Mouse (Mus musculus) neural tube, embryonic 13.5 days (tissue): ENCODE measurements at regions not wholly inside any gene's neighbourhood (a gene's known extent, or its start where the extent isn't known, plus 50 kb on each side); places are given as distances from the start of the nearest gene placed in this dataset.

Source experiments
- ATAC-seq: fragments of 200-750 bp; cut with Nextera tagmentation; 2 replicates; pipeline ENCODE4 v1.8.0; 2017; ENCODE audit warnings: low read depth, mild to moderate bottlenecking, moderate TSS enrichment, moderate library complexity
- H3K27ac ChIP-seq: fragments of 300-500 bp; sonication (generic); replicated peaks from 2 replicates; pipeline ENCODE4 v1.5.1; 2015; ENCODE audit warnings: moderate library complexity, mild to moderate bottlenecking, inconsistent platforms
- H3K27me3 ChIP-seq: fragments of 300-500 bp; sonication (generic); 2 replicates; pipeline ENCODE4 v1.6.1; 2015; ENCODE audit warnings: mild to moderate bottlenecking, inconsistent platforms
- H3K36me3 ChIP-seq: fragments of 300-500 bp; sonication (generic); 2 replicates; pipeline ENCODE4 v1.6.1; 2015; ENCODE audit warnings: mild to moderate bottlenecking, inconsistent platforms
- H3K4me1 ChIP-seq: fragments of 300-500 bp; sonication (generic); replicated peaks from 2 replicates; pipeline ENCODE4 v1.6.1; 2015; ENCODE audit warnings: inconsistent platforms
- H3K4me2 ChIP-seq: fragments of 300-500 bp; sonication (generic); 2 replicates; pipeline ENCODE4 v1.6.1; 2015; ENCODE audit warnings: inconsistent platforms, mild to moderate bottlenecking, moderate library complexity
- H3K4me3 ChIP-seq: fragments of 300-500 bp; sonication (generic); 2 replicates; pipeline ENCODE4 v1.5.1; 2015; ENCODE audit warnings: mild to moderate bottlenecking, inconsistent platforms
- H3K9ac ChIP-seq: fragments of 300-500 bp; sonication (generic); 2 replicates; pipeline ENCODE4 v1.6.1; 2015; ENCODE audit warnings: moderate library complexity, mild to moderate bottlenecking, inconsistent platforms
- H3K9me3 ChIP-seq: fragments of 300-500 bp; sonication (generic); 2 replicates; pipeline ENCODE4 v1.6.1; 2016; ENCODE audit warnings: inconsistent platforms
- WGBS: fragments of 180-500 bp; shearing (Covaris S2); methylation state at CpG from one replicate; pipeline ENCODE4 v1.1.7; 2015; 5-methylcytosine and 5-hydroxymethylcytosine counted together

DNA sequence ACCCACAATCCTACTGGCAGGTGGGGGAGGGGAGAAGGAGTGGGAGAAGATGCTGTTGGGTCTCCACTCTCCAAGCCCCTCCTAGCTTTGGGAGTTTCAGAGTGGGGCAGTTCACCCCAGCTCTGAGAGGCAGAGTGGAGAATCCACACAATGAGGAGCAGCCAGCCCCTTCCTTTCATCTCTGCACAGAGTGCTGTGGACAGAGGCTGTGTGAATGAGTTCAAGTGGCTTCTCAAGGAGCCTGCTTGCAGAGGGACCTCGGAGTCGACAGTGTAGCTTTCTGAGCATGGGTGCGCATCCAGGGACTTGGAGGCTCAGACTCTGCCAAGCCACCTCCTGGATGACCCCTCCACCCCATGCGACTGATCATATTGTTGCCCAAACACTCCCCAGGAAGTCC lies 88.9 kb upstream of the Gm26897 start:
- no peak overlapping the region for H3K4me2 ChIP-seq
- peaks cover 34% of the 10 kb centered on the region for H3K4me1 ChIP-seq

GRCm38 (mm10) chr5:111647686-111648200 lies 86.0 kb upstream of the Gm26897 start:
- Histone ChIP-seq H3K9me3 (no peaks in the 10 kb centered on the region), H3K27ac (no peak overlapping the region), H3K4me3 (no peak overlapping the region), H3K27me3 (peaks cover 10% of the 10 kb centered on the region; the same call in 1 of the 2 replicates), H3K4me2 (no peak overlapping the region), H3K9ac (no peak overlapping the region), H3K4me1 (peaks cover 29% of the 10 kb centered on the region), H3K36me3 (no peaks in the 10 kb centered on the region)
- no peak for ATAC-seq
- 92% methylated on average over 6 of the region's 6 CpGs for WGBS

More for the DNA sequence above, 88.9 kb upstream of the Gm26897 start:
- Histone ChIP-seq H3K9ac (no peak overlapping the region), H3K27ac (no peak overlapping the region), H3K27me3 (no peaks in the 10 kb centered on the region; the same call in 1 of the 2 replicates), H3K9me3 (peaks cover 4% of the 10 kb centered on the region; the same call in 1 of the 2 replicates), H3K4me3 (no peak overlapping the region), H3K36me3 (no peaks in the 10 kb centered on the region)
- ATAC-seq, result no peak
- WGBS, result 71% methylated on average over 4 of the region's 4 CpGs

- WGBS, result 46% methylated on average over 7 of the region's 7 CpGs
- H3K9me3 ChIP-seq, result no peaks in the 10 kb centered on the region
- H3K4me2 ChIP-seq, result no peak overlapping the region
- no peaks in the 10 kb centered on the region for H3K36me3 ChIP-seq
- ATAC-seq, result no peak
- peaks cover 10% of the 10 kb centered on the region; the same call in 1 of the 2 replicates for H3K27me3 ChIP-seq
- peaks cover 31% of the 10 kb centered on the region for H3K4me1 ChIP-seq
- no peak overlapping the region for H3K4me3 ChIP-seq
- no peak overlapping the region for H3K27ac ChIP-seq
- H3K9ac ChIP-seq, result no peak overlapping the region
Measured at GRCm38 (mm10) chr5:111648481-111648880, 85.2 kb upstream of the Gm26897 start.

GRCm38 (mm10) chr5:111649012-111649411 lies 84.7 kb upstream of the Gm26897 start:
- peak; percentile 57 for ATAC-seq

GRCm38 (mm10) chr5:111652472-111652871 lies 81.3 kb upstream of the Gm26897 start:
- Histone ChIP-seq H3K9me3 (no peaks in the 10 kb centered on the region), H3K36me3 (no peaks in the 10 kb centered on the region), H3K9ac (no peak overlapping the region), H3K4me1 (peaks cover 31% of the 10 kb centered on the region), H3K27ac (no peak overlapping the region), H3K4me3 (no peak overlapping the region), H3K27me3 (peaks cover 10% of the 10 kb centered on the region; the same call in 1 of the 2 replicates), H3K4me2 (no peak overlapping the region)
- 29% methylated on average over 2 of the region's 2 CpGs for WGBS
- ATAC-seq, result no peak

More at GRCm38 (mm10) chr5:111649012-111649411, 84.7 kb upstream of the Gm26897 start:
- Histone ChIP-seq H3K4me3 (no peak overlapping the region), H3K9ac (no peak overlapping the region), H3K4me1 (peaks cover 31% of the 10 kb centered on the region), H3K27ac (0 out of 2 replicates have a peak overlapping the region, but pooled peaks have one; percentile 23), H3K4me2 (no peak overlapping the region), H3K9me3 (no peaks in the 10 kb centered on the region), H3K27me3 (peaks cover 10% of the 10 kb centered on the region; the same call in 1 of the 2 replicates), H3K36me3 (no peaks in the 10 kb centered on the region)
- WGBS, result 11% methylated on average over 10 of the region's 10 CpGs

DNA sequence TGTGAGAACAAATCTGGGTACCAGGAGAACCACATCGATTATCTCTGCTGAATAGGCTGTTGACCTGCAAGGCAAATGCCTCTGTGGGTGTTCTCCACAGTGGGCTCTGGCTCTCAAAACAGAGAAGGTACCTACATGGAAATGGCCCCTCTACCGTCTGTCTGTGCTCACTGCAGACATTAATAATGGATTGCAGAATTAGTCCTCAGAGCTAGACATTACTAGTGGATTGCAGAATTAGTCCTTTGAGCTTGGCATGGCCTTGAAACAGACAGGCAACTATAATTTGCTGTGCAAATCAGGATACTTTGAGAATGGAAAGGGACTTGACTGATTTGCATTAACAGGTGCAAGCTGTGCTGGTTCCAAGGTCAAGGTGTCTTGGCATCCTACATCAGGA lies 77.3 kb upstream of the Gm26897 start:
- WGBS, result 65% methylated on average over 2 of the region's 2 CpGs
- Histone ChIP-seq H3K36me3 (no peaks in the 10 kb centered on the region), H3K9me3 (no peaks in the 10 kb centered on the region), H3K4me1 (peaks cover 32% of the 10 kb centered on the region), H3K27me3 (peaks cover 10% of the 10 kb centered on the region; the same call in 1 of the 2 replicates), H3K4me3 (no peak overlapping the region), H3K27ac (no peak overlapping the region), H3K4me2 (no peak overlapping the region), H3K9ac (no peak overlapping the region)
- ATAC-seq, result no peak

GRCm38 (mm10) chr5:111657759-111658429 lies 75.8 kb upstream of the Gm26897 start:
- H3K27me3 ChIP-seq, result no peaks in the 10 kb centered on the region; the same call in 1 of the 2 replicates

DNA sequence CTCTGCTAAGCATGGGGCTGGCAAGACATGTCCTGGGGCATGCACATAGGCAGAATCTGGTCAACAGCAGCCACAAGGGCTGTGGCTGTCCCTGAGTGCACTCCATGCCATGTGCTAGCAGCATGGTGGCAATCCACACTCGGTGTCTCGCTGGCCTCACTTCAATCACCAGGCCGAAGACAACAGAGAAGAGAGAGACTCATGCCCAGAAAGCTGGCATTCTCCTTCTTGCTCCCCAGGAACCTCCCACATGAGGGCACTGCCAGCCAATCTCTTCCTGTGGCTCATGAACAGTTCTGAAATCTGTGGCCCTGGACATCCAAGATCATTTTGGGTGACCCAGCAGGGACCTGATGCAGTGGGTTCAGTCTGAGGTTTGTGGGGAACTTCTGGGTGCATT lies 74.5 kb upstream of the Gm26897 start:
- Histone ChIP-seq H3K9me3 (no peaks in the 10 kb centered on the region), H3K27ac (no peak overlapping the region), H3K4me3 (no peak overlapping the region), H3K27me3 (peaks cover 6% of the 10 kb centered on the region; the same call in 1 of the 2 replicates), H3K4me2 (no peak overlapping the region), H3K4me1 (peaks cover 31% of the 10 kb centered on the region), H3K9ac (no peak overlapping the region), H3K36me3 (no peaks in the 10 kb centered on the region)
- WGBS, result 90% methylated on average over 3 of the region's 3 CpGs
- ATAC-seq, result no peak

More at GRCm38 (mm10) chr5:111657759-111658429, 75.8 kb upstream of the Gm26897 start:
- Histone ChIP-seq H3K9me3 (no peaks in the 10 kb centered on the region), H3K9ac (no peak overlapping the region), H3K27ac (no peak overlapping the region), H3K4me3 (no peak overlapping the region), H3K4me1 (peaks cover 32% of the 10 kb centered on the region), H3K4me2 (no peak overlapping the region), H3K36me3 (no peaks in the 10 kb centered on the region)
- 78% methylated on average over 3 of the region's 3 CpGs for WGBS
- ATAC-seq, result no peak

DNA sequence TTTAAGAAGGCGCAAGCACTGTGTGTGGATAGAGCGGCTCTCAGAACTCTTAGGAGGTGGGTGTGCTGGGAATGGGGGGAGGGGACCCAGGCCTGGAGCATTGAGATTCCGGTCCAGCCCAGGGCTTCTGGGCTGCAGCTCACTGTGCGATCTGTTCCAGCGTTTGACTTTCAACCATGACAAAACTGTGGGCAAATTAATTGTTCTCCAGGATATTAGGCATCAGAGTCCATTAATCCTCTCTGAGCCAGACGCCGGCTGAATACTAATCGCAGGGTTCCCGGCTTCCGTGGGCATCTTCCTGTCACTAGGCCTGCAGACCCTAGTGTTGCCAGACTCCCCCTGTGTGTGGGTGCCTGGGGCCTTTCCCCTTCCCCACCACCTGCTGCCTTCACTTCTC lies 73.3 kb upstream of the Gm26897 start:
- ATAC-seq, result peak; percentile 85
- H3K4me1 ChIP-seq, result peaks cover 31% of the 10 kb centered on the region
- H3K9ac ChIP-seq, result no peak overlapping the region
- H3K9me3 ChIP-seq, result no peaks in the 10 kb centered on the region
- H3K36me3 ChIP-seq, result no peaks in the 10 kb centered on the region
- peak overlapping the region; percentile 81 for H3K27ac ChIP-seq
- no peak overlapping the region for H3K4me3 ChIP-seq
- 15% methylated on average over 10 of the region's 10 CpGs for WGBS
- H3K4me2 ChIP-seq, result peak overlapping the region; percentile 9; the same call in 1 of the 2 replicates
- H3K27me3 ChIP-seq, result peaks cover 10% of the 10 kb centered on the region

DNA sequence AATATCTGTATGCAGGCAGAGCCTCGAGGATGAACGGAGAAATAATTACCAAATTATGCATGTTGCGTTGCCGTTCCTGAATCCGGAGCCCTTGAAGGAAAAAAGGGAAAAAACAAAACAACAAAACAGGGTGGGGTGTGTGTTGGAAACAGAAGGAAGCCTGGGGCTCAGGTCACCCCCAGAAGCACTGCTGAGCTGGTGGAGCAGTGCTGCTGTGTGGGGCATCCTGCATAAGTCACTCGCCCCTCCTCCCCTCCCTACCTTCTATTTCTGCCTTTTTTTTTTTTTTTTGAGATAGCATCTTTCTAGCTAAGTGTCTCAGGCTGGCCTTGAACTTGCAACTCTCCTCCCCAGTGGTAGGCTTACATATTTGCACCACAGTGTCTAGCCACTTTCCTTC lies 72.8 kb upstream of the Gm26897 start:
- Histone ChIP-seq H3K4me3 (no peak overlapping the region), H3K4me2 (peak overlapping the region; percentile 9; the same call in 1 of the 2 replicates), H3K4me1 (peaks cover 31% of the 10 kb centered on the region), H3K9me3 (no peaks in the 10 kb centered on the region), H3K9ac (no peak overlapping the region), H3K27me3 (peaks cover 15% of the 10 kb centered on the region), H3K36me3 (no peaks in the 10 kb centered on the region), H3K27ac (peak overlapping the region; percentile 81)
- WGBS, result 27% methylated on average over 6 of the region's 6 CpGs
- ATAC-seq, result no peak; the same call in 1 of the 2 replicates

DNA sequence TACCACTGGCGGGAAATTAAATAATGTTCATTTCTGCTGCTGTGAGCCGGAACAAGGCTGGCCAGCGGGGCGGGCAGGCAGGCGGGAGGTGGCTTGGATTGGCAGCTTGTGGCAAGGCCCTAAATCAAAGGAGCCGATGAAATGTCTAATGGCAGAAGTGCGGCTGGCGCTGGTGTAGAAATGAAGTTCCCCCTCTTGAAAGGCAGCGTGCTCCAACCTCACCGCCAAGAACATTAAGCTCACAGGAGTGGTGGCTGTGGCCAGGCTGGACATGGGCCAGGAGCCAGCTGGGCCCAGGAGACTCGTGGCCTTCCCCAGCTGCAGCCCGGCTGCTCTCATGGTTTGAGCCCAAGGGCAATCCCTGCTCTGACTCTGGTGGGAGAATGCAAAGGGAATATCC lies 71.8 kb upstream of the Gm26897 start:
- Histone ChIP-seq H3K36me3 (no peaks in the 10 kb centered on the region), H3K9ac (0 out of 2 replicates have a peak overlapping the region, but pooled peaks have one; percentile 17), H3K4me3 (no peak overlapping the region), H3K9me3 (no peaks in the 10 kb centered on the region), H3K4me2 (no peak overlapping the region), H3K27me3 (peaks cover 18% of the 10 kb centered on the region), H3K27ac (peak overlapping the region; percentile 81), H3K4me1 (peaks cover 31% of the 10 kb centered on the region)
- WGBS, result 20% methylated on average over 12 of the region's 12 CpGs
- ATAC-seq, result no peak

GRCm38 (mm10) chr5:111663831-111664230 lies 69.9 kb upstream of the Gm26897 start:
- Histone ChIP-seq H3K27ac (no peak overlapping the region), H3K4me3 (no peak overlapping the region), H3K9ac (no peak overlapping the region), H3K36me3 (no peaks in the 10 kb centered on the region), H3K27me3 (peaks cover 18% of the 10 kb centered on the region), H3K4me2 (no peak overlapping the region), H3K4me1 (peaks cover 31% of the 10 kb centered on the region), H3K9me3 (peaks cover 8% of the 10 kb centered on the region)
- ATAC-seq, result no peak
- WGBS, result 83% methylated on average over 7 of the region's 7 CpGs
